Mouse (Mus musculus) ovary, postnatal 36 days (tissue): ENCODE results near the gene Gm10720.
"Not testable (repeated sequence)": the region's sequence is repeated elsewhere in the genome, so short reads cannot be mapped to it uniquely, and the experiment has no call there.

Experiments
- DNase-seq: peaks from one replicate; pipeline ENCODE4 v3.0.0; 2022; ENCODE audit warnings: low spot score, mixed read lengths

Gm10720 gene

DNA sequence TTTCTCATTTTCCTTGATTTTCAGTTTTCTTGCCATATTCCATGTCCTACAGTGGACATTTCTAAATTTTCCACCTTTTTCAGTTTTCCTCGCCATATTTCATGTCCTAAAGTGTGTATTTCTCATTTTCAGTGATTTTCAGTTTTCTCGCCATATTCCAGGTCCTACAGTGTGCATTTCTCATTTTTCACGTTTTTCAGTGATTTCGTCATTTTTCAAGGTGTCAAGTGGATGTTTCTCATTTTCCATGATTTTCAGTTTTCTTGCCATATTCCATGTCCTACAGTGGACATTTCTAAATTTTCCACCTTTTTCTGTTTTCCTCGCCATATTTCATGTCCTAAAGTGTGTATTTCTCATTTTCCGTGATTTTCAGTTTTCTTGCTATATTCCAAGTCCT, 10.2 kb downstream of the Gm10720 start:
- peak; percentile 12 for DNase-seq

DNA sequence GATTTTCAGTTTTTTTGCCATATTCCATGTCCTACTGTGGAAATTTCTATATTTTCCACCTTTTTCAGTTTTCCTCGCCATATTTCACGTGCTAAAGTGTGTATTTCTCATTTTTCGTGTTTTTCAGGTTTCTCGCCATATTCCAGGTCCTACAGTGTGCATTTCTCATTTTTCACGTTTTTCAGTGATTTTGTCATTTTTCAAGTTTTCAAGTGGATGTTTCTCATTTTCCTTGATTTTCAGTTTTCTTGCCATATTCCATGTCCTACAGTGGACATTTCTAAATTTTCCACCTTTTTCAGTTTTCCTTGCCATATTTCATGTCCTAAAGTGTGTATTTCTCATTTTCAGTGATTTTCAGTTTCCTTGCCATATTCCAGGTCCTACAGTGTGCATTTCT, 10.7 kb downstream of the Gm10720 start:
- not testable (repeated sequence) for DNase-seq

DNA sequence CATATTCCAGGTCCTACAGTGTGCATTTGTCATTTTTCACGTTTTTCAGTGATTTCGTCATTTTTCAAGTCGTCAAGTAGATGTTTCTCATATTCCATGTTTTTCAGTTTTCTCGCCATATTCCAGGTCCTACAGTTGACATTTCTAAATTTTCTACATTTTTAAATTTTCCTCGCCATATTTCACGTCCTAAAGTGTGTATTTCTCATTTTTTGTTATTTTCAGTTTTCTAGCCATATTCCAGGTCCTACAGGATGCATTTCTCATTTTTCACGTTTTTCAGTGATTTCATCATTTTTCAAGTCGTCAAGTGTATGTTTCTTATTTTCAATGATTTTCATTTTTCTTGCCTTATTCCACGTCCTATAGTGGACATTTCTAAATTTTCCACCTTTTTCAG, 11.3 kb downstream of the Gm10720 start:
- not testable (repeated sequence) for DNase-seq

DNA sequence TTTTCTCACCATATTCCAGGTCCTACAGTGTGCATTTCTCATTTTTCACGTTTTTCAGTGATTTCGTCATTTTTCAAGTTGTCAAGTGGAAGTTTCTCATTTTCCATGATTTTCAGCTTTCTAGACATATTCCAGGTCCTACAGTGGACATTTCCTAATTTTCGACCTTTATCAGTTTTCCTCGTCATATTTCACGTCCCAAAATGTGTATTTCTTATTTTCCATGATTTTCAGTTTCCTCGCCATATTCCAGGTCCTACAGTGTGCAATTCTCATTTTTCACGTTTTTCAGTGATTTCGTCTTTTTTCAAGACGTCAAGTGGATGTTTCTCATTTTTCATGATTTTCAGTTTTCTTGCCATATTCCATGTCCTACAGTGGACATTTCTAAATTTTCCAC, 11.7 kb downstream of the Gm10720 start:
- not testable (repeated sequence) for DNase-seq

DNA sequence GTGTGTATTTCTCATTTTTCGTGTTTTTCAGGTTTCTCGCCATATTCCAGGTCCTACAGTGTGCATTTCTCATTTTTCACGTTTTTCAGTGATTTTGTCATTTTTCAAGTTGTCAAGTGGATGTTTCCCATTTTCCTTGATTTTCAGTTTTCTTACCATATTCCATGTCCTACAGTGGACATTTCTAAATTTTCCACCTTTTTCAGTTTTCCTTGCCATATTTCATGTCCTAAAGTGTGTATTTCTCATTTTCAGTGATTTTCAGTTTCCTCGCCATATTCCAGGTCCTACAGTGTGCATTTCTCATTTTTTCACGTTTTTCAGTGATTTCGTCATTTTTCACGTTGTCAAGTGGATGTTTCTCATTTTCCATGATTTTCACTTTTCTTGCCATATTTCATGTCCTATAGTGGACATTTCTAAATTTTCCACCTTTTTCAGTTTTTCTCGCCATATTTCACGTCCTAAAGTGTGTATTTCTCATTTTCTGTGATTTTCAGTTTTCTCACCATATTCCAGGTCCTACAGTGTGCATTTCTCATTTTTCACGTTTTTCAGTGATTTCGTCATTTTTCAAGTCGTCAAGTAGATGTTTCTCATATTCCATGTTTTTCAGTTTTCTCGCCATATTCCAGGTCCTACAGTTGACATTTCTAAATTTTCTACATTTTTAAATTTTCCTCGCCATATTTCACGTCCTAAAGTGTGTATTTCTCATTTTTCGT, 14.0 kb downstream of the Gm10720 start:
- not testable (repeated sequence) for DNase-seq

DNA sequence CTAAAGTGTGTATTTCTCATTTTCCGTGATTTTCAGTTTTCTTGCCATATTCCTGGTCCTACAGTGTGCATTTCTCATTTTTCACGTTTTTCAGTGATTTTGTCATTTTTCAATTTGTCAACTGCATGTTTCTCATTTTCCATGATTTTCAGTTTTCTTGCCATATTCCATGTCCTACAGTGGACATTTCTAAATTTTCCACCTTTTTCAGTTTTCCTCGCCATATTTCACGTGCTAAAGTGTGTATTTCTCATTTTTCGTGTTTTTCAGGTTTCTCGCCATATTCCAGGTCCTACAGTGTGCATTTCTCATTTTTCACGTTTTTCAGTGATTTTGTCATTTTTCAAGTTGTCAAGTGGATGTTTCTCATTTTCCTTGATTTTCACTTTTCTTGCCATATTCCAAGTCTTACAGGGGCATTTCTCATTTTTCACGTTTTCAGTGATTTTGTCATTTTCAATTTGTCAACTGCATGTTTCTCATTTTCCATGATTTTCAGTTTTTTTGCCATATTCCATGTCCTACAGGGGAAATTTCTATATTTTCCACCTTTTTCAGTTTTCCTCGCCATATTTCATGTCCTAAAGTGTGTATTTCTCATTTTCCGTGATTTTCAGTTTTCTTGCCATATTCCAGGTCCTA, 15.3 kb downstream of the Gm10720 start:
- not testable (repeated sequence) for DNase-seq

DNA sequence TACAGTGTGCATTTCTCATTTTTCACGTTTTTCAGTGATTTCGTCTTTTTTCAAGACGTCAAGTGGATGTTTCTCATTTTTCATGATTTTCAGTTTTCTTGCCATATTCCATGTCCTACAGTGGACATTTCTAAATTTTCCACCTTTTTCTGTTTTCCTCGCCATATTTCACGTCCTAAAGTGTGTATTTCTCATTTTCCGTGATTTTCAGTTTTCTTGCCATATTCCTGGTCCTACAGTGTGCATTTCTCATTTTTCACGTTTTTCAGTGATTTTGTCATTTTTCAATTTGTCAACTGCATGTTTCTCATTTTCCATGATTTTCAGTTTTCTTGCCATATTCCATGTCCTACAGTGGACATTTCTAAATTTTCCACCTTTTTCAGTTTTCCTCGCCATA, 18.8 kb downstream of the Gm10720 start, which contains the start of gene Gm17535:
Gm17535 (plus strand) TSS at position 301 of the 400 bp plus-strand sequence.
- DNase-seq = not testable (repeated sequence)

DNA sequence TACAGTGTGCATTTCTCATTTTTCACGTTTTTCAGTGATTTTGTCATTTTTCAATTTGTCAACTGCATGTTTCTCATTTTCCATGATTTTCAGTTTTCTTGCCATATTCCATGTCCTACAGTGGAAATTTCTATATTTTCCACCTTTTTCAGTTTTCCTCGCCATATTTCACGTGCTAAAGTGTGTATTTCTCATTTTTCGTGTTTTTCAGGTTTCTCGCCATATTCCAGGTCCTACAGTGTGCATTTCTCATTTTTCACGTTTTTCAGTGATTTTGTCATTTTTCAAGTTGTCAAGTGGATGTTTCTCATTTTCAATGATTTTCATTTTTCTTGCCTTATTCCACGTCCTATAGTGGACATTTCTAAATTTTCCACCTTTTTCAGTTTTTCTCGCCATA, 21.1 kb downstream of the Gm10720 start, which contains the start of gene Gm10715:
Gm10715 (plus strand) TSS at position 301 of the 400 bp plus-strand sequence.
- DNase-seq = not testable (repeated sequence)

DNA sequence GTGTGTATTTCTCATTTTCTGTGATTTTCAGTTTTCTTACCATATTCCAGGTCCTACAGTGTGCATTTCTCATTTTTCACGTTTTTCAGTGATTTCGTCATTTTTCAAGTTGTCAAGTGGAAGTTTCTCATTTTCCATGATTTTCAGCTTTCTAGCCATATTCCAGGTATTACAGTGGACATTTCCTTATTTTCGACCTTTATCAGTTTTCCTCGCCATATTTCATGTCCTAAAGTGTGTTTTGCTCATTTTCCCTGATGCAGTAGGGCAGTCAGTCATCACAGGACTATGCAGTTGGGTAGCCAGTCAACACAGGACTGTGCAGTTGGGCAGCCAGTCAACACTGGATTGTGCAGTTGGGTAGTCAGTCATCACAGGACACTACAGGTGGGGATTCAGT, 22.7 kb downstream of the Gm10720 start:
- DNase-seq = not testable (repeated sequence)
